Mouse (Mus musculus) common myeloid progenitor, adult 5-6 weeks (primary cell): ENCODE data around the gene Srd5a1. TPM values are rescaled to one million over a fixed set of nuclear protein-coding genes. Genes with fewer than 3 reads are reported as not detected.
A peak's percentile ranks its signal among the peaks of the same experiment; 100 is the strongest.
"Not testable (repeated sequence)": the region's sequence is repeated elsewhere in the genome, so short reads cannot be mapped to it uniquely, and the experiment has no call there.

Source experiments
- ATAC-seq: replicated peaks from 2 replicates; pipeline ENCODE4 v1.8.0; 2016; ENCODE audit warnings: low read depth, mild to moderate bottlenecking, moderate TSS enrichment, inconsistent platforms; ENCODE audit not compliant: poor library complexity, severe bottlenecking
- total RNA-seq: library from RNA; stranded (forward); fragments of 200-1000, 187-1606 nt; gene quantifications from 2 replicates; pipeline ENCODE4 v1.2.3, GENCODE M21; 2017

Gene Srd5a1
- total RNA-seq: 2.4 and 5.2 TPM in 2 replicates

GRCm38 (mm10) chr13:69611398-69612174, at the start of gene Srd5a1:
Gene Srd5a1 (minus strand): TSS chr13:69611442.
- ATAC-seq: peak; percentile 88

GRCm38 (mm10) chr13:69654508-69654907, 43.3 kb upstream of the Srd5a1 start:
- ATAC-seq: no peak

GRCm38 (mm10) chr13:69646481-69646880, 35.2 kb upstream of the Srd5a1 start:
- ATAC-seq: no peak

GRCm38 (mm10) chr13:69645694-69646423, 34.6 kb upstream of the Srd5a1 start:
- ATAC-seq: no peak

GRCm38 (mm10) chr13:69644427-69645166, 33.4 kb upstream of the Srd5a1 start:
- ATAC-seq: 0 out of 2 replicates have a peak, but pooled peaks have one; percentile 18

- ATAC-seq: no peak
These were observed 32.7 kb upstream of the Srd5a1 start for GRCm38 (mm10) chr13:69643937-69644336.

GRCm38 (mm10) chr13:69642656-69643216, 31.5 kb upstream of the Srd5a1 start:
- 0 out of 2 replicates have a peak, but pooled peaks have one; percentile 10 for ATAC-seq

- no peak for ATAC-seq
These were observed 29.8 kb upstream of the Srd5a1 start for GRCm38 (mm10) chr13:69641017-69641416.

- ATAC-seq: no peak
These were observed 29.3 kb upstream of the Srd5a1 start for GRCm38 (mm10) chr13:69640541-69640940.

GRCm38 (mm10) chr13:69640126-69640525, 28.9 kb upstream of the Srd5a1 start:
- ATAC-seq: no peak

GRCm38 (mm10) chr13:69639251-69639650, 28.0 kb upstream of the Srd5a1 start:
- no peak for ATAC-seq

GRCm38 (mm10) chr13:69638108-69638626, 26.9 kb upstream of the Srd5a1 start:
- no peak for ATAC-seq

GRCm38 (mm10) chr13:69637657-69638056, 26.4 kb upstream of the Srd5a1 start:
- no peak for ATAC-seq

GRCm38 (mm10) chr13:69636816-69637215, 25.6 kb upstream of the Srd5a1 start:
- ATAC-seq: no peak

GRCm38 (mm10) chr13:69636375-69636774, 25.1 kb upstream of the Srd5a1 start:
- ATAC-seq: no peak

- ATAC-seq: not testable (repeated sequence)
These were observed 24.6 kb upstream of the Srd5a1 start for GRCm38 (mm10) chr13:69635836-69636235.

GRCm38 (mm10) chr13:69633988-69634387, 22.7 kb upstream of the Srd5a1 start:
- ATAC-seq: no peak

- ATAC-seq: no peak
These were observed 22.3 kb upstream of the Srd5a1 start for GRCm38 (mm10) chr13:69633551-69633950.

GRCm38 (mm10) chr13:69631659-69632058, 20.4 kb upstream of the Srd5a1 start:
- no peak for ATAC-seq

- ATAC-seq: no peak
These were observed 19.9 kb upstream of the Srd5a1 start for GRCm38 (mm10) chr13:69631111-69631510.
